Mouse (Mus musculus) myocyte (in vitro differentiated cells): ENCODE measurements around the gene Tnfrsf26. TPM values are rescaled to one million over a fixed set of nuclear protein-coding genes. Genes with fewer than 3 reads are reported as not detected.

Experiments used
- H3K27me3 ChIP-seq: one replicate; pipeline ENCODE4 v1.6.1; 2011; ENCODE audit not compliant: control insufficient read depth, insufficient read depth, insufficient read length
- H3K36me3 ChIP-seq: one replicate; pipeline ENCODE4 v1.6.1; 2011; ENCODE audit not compliant: control insufficient read depth, insufficient read depth
- H3K4me2 ChIP-seq: one replicate; pipeline ENCODE4 v1.6.1; 2011; ENCODE audit warnings: low read depth, control low read depth
- H3K4me3 ChIP-seq: one replicate; pipeline ENCODE4 v1.5.1; 2011; ENCODE audit warnings: mild to moderate bottlenecking, control low read depth, moderate library complexity
- H3K79me2 ChIP-seq: one replicate; pipeline ENCODE4 v1.6.1; 2011; ENCODE audit not compliant: control insufficient read depth, insufficient read depth
- H3ac ChIP-seq: one replicate; pipeline ENCODE4 v1.6.1; 2011; ENCODE audit not compliant: control insufficient read depth, insufficient read length
- CEBPB ChIP-seq: IDR thresholded peaks from 2 replicates; pipeline ENCODE4 v1.6.1; 2011; ENCODE audit warnings: mild to moderate bottlenecking, moderate library complexity; ENCODE audit not compliant: poor library complexity, insufficient read depth, severe bottlenecking
- E2F4 ChIP-seq: IDR thresholded peaks from one replicate; pipeline ENCODE4 v1.6.1; 2011; ENCODE audit warnings: mild to moderate bottlenecking, control low read depth, moderate library complexity; ENCODE audit not compliant: insufficient read depth
- MAX ChIP-seq: IDR thresholded peaks from one replicate; pipeline ENCODE4 v1.6.1; 2011; ENCODE audit warnings: low read depth, mild to moderate bottlenecking, control low read depth
- MYOD1 ChIP-seq, 3 experiments: IDR thresholded peaks; one replicate each; pipeline ENCODE4 v1.6.1; 2011; ENCODE audit warnings: control low read depth in 2 of 3, low read depth in 2 of 3, mild to moderate bottlenecking in 2 of 3, moderate library complexity in 1 of 3; ENCODE audit not compliant: insufficient read length in 2 of 3, control insufficient read depth in 1 of 3
- MYOG ChIP-seq, 3 experiments: IDR thresholded peaks; one replicate each; pipeline ENCODE4 v1.6.1; 2011; ENCODE audit warnings: control low read depth in 2 of 3, low read depth in 2 of 3, mild to moderate bottlenecking in 2 of 3; ENCODE audit not compliant: insufficient read length in 2 of 3, control insufficient read depth in 1 of 3, insufficient read depth in 1 of 3
- POLR2A ChIP-seq: IDR thresholded peaks from one replicate; pipeline ENCODE4 v1.6.1; 2011; ENCODE audit warnings: low read depth, mild to moderate bottlenecking, control low read depth, moderate library complexity; ENCODE audit not compliant: insufficient read length
- POLR2AphosphoS2 ChIP-seq: IDR thresholded peaks from one replicate; pipeline ENCODE4 v1.6.1; 2011; ENCODE audit warnings: low read depth, control low read depth; ENCODE audit not compliant: insufficient read length
- REST ChIP-seq: IDR thresholded peaks from one replicate; pipeline ENCODE4 v1.6.1; 2011; ENCODE audit warnings: mild to moderate bottlenecking, control low read depth, moderate library complexity; ENCODE audit not compliant: insufficient read depth, insufficient read length
- SRF ChIP-seq: IDR thresholded peaks from one replicate; pipeline ENCODE4 v1.6.1; 2011; ENCODE audit warnings: low read depth; ENCODE audit not compliant: control insufficient read depth, insufficient read length
- TCF12 ChIP-seq: IDR thresholded peaks from one replicate; pipeline ENCODE4 v1.6.1; 2011; ENCODE audit warnings: mild to moderate bottlenecking, control low read depth; ENCODE audit not compliant: poor library complexity, insufficient read depth, severe bottlenecking
- TCF3 ChIP-seq: IDR thresholded peaks from one replicate; pipeline ENCODE4 v1.6.1; 2011; ENCODE audit warnings: low read depth, control low read depth; ENCODE audit not compliant: insufficient read length
- USF1 ChIP-seq: IDR thresholded peaks from one replicate; pipeline ENCODE4 v1.6.1; 2011; ENCODE audit warnings: low read depth, mild to moderate bottlenecking, control low read depth, moderate library complexity
- polyA plus RNA-seq: library from polyadenylated mRNA; unstranded; fragments of >200 nt; fragmentation: generic; extraction: Trizol; gene quantifications from one replicate; pipeline ENCODE4 v1.2.1, GENCODE M21; 2012; ENCODE audit warnings: missing spikeins

The Tnfrsf26 gene
- polyA plus RNA-seq, 1 experiment: 0.02 TPM

DNA sequence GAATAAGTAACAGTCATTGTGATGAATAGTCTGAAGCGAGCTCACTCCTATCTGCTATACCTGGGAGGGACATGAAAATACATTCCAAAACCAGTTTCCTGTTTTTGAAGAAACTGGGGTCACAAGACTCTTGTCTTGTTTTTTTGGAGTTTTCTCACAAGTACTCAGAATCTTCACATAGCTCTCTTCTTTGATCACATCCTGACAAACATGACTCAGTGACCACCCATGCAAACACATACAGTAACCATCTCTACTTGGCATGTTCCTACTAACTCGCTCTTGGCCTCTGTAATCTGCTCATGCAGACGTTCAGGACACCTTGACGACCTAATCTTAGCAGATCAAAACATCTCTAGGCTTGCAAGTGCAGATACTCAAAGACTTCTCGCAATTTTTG is 3.4 kb downstream of the Tnfrsf26 start:
- H3K4me2 ChIP-seq: peak overlapping the region; percentile 43

DNA sequence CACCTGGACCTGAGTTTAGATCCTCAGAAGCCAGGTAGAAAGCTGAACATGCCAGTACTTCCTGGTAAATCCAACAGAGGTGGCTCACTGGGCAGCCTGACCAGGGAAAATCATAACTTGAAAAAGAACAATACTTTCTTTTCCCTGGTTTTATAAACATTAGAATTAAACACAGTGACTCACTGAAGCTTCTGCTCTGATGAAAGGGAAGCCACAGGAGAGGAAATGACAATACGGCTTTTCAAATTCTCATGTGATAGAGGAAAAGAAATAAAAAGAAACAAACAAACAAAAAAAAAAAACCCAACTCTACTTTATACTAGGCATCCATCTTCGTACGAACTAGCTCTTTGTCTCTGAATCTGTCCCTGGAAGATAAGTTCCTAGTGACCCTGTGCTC is 4.0 kb downstream of the Tnfrsf26 start:
- Histone ChIP-seq H3ac (no peak overlapping the region), H3K27me3 (no peaks in the 10 kb centered on the region), H3K4me2 (peak overlapping the region; percentile 43), H3K4me3 (no peak overlapping the region), H3K36me3 (no peaks in the 10 kb centered on the region), H3K79me2 (no peaks in the 10 kb centered on the region)
- TF ChIP-seq TCF12 (no peak), CEBPB (no peak), POLR2AphosphoS2 (no peak), MYOD1 (IDR thresholded peaks at IDR 0.05; ENCODE audit: control insufficient read depth in 1 of 3, insufficient read length in 2 of 3, low read depth in 2 of 3) (no peak), POLR2A (no peak)

More for the DNA sequence above, 3.4 kb downstream of the Tnfrsf26 start:
- TF ChIP-seq USF1 (no peak), MYOD1 (IDR thresholded peaks at IDR 0.05; ENCODE audit: control insufficient read depth in 1 of 3, insufficient read length in 2 of 3, low read depth in 2 of 3) (no peak), TCF3 (no peak), POLR2AphosphoS2 (no peak), SRF (no peak), CEBPB (no peak), REST (no peak), POLR2A (no peak)
- no peak overlapping the region for H3ac ChIP-seq
- no peaks in the 10 kb centered on the region for H3K27me3 ChIP-seq
- no peaks in the 10 kb centered on the region for H3K79me2 ChIP-seq
- no peak overlapping the region for H3K4me3 ChIP-seq
- H3K36me3 ChIP-seq: no peaks in the 10 kb centered on the region

DNA sequence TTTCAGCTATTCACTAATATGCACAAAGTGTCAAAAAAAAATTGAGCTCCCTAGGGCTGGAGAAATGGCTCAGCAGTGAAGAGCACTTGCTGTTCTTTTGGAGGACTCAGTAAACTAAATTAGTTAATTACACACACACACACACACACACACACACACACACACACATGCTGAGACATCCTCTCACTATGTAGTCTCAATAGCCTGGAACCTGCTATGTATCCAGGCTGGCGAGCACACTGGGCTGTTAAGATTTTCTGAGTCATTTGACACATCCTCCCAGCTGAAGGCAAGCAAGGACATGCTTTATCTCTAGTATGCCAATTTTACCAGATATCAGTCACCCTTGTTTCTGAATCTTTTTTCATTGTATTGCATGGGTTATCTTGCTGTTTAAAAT is 7.6 kb downstream of the Tnfrsf26 start:
- TF ChIP-seq MAX: no peak
- no peak for TF ChIP-seq TCF12
- no peak for TF ChIP-seq POLR2AphosphoS2
- no peak for TF ChIP-seq MYOD1 (IDR thresholded peaks at IDR 0.05; ENCODE audit: control insufficient read depth in 1 of 3, insufficient read length in 2 of 3, low read depth in 2 of 3)
- TF ChIP-seq REST: no peak
- TF ChIP-seq TCF3: no peak
- no peak for TF ChIP-seq MYOG (IDR thresholded peaks at IDR 0.05; ENCODE audit: control insufficient read depth in 1 of 3, insufficient read depth in 1 of 3, insufficient read length in 2 of 3, low read depth in 2 of 3)
- TF ChIP-seq USF1: no peak
- TF ChIP-seq POLR2A: no peak
- TF ChIP-seq SRF: no peak
- TF ChIP-seq CEBPB: no peak
- TF ChIP-seq E2F4: no peak
- Histone ChIP-seq H3K27me3 (no peaks in the 10 kb centered on the region), H3K36me3 (no peaks in the 10 kb centered on the region), H3K4me2 (no peak overlapping the region), H3ac (no peak overlapping the region), H3K79me2 (no peaks in the 10 kb centered on the region), H3K4me3 (no peak overlapping the region)

DNA sequence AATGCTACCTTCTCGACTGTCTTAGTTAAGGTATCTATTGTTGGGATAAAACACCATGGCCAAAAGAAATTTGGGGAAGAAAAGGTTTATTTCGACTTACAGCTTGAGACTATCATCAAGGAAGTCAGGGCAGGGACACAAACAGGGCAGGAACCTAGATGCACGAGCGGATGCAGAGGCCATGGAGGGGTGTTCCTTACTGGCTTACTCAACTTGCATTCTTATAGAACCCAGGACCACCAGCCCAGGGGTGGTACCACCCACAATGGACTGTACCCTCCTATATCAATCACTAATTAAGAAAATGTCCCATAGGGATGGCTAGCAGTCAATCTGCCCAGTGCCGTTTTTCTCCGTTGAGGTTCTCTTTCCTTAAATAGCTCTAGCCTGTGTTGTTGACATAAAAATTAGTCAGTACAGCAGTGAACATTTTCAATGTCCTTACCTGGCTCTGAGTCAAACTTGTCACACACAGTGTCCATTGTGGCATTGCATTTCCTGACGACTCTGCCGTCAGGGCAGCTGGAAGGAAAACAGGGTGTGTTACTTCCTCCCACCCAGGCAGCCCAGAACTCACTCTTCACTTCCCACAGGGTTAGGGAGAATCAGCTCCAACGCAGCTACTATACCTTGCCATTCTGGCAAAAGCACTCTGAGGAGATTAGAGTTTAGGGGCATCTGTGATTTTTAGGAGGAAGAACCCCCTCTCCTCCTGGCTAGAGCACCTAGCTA is 14.0 kb downstream of the Tnfrsf26 start:
- H3K27me3 ChIP-seq: no peaks in the 10 kb centered on the region
- H3K36me3 ChIP-seq: no peaks in the 10 kb centered on the region
- TF ChIP-seq MAX (no peak), TCF3 (no peak), MYOG (IDR thresholded peaks at IDR 0.05; ENCODE audit: control insufficient read depth in 1 of 3, insufficient read depth in 1 of 3, insufficient read length in 2 of 3, low read depth in 2 of 3) (no peak), MYOD1 (IDR thresholded peaks at IDR 0.05; ENCODE audit: control insufficient read depth in 1 of 3, insufficient read length in 2 of 3, low read depth in 2 of 3) (no peak), SRF (no peak), CEBPB (no peak), USF1 (no peak), POLR2AphosphoS2 (no peak), REST (no peak), POLR2A (no peak), TCF12 (no peak), E2F4 (no peak)
- no peak overlapping the region for H3K4me3 ChIP-seq
- no peak overlapping the region for H3ac ChIP-seq
- no peaks in the 10 kb centered on the region for H3K79me2 ChIP-seq
- H3K4me2 ChIP-seq: peak overlapping the region; percentile 49

DNA sequence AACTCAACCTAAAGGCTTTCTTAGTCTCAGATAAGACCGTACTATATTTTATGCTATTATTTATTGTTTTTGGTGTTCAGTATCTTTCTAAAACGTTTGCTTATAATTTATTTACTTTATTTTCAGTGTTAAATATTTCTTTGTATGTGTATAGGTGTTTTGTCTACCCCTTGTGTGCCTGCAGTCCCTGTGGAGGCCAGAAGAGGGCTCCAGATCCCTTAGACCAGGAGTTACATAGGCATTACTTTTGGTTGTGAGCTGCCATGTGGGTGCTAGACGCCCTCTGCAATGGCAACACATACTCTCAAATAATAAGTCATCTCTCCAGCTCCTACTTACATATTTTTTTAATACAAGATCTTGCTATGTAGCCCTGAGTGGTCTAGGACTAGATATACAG is 16.3 kb downstream of the Tnfrsf26 start:
- no peak for TF ChIP-seq MYOG (IDR thresholded peaks at IDR 0.05; ENCODE audit: control insufficient read depth in 1 of 3, insufficient read depth in 1 of 3, insufficient read length in 2 of 3, low read depth in 2 of 3)
- no peak for TF ChIP-seq POLR2AphosphoS2
- TF ChIP-seq TCF12: no peak
- TF ChIP-seq USF1: no peak
- TF ChIP-seq REST: no peak
- no peak for TF ChIP-seq CEBPB
- no peak for TF ChIP-seq SRF
- TF ChIP-seq TCF3: no peak
- no peak for TF ChIP-seq MAX
- TF ChIP-seq MYOD1 (IDR thresholded peaks at IDR 0.05; ENCODE audit: control insufficient read depth in 1 of 3, insufficient read length in 2 of 3, low read depth in 2 of 3): no peak
- TF ChIP-seq E2F4: no peak
- no peak for TF ChIP-seq POLR2A
- Histone ChIP-seq H3K4me3 (no peak overlapping the region), H3K36me3 (no peaks in the 10 kb centered on the region), H3K27me3 (no peaks in the 10 kb centered on the region), H3ac (no peak overlapping the region), H3K4me2 (no peak overlapping the region), H3K79me2 (no peaks in the 10 kb centered on the region)
